Mouse (Mus musculus) spleen, postnatal 36 days (tissue): ENCODE data around the gene Hoxa2.

ENCODE experiments used
- DNase-seq, 2 experiments: peaks; one replicate each; pipeline ENCODE4 v3.0.0; 2022; ENCODE audit warnings: low spot score in 2 of 2, mixed read lengths in 1 of 2

The Hoxa2 gene

DNA sequence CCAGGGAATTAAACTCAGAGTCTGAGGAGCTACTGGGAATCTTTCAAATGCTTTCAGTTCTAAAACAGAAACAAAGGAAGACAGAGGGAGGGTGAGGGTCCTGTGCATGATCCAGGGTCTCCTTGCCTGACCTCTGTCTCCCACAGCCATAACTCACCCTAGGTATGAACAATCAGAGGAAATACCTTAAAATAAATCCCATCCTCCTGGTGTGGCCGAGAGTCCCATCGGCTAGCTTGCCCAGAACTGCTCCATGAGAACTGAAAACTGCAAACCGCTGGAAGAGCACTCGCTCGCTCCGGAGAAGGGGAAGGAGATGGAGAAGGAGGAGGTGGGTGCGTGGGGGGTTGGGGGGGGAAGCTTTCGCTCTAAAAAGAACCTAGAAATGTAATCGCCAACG is 15.1 kb upstream of the Hoxa2 start:
- no peak for DNase-seq

DNA sequence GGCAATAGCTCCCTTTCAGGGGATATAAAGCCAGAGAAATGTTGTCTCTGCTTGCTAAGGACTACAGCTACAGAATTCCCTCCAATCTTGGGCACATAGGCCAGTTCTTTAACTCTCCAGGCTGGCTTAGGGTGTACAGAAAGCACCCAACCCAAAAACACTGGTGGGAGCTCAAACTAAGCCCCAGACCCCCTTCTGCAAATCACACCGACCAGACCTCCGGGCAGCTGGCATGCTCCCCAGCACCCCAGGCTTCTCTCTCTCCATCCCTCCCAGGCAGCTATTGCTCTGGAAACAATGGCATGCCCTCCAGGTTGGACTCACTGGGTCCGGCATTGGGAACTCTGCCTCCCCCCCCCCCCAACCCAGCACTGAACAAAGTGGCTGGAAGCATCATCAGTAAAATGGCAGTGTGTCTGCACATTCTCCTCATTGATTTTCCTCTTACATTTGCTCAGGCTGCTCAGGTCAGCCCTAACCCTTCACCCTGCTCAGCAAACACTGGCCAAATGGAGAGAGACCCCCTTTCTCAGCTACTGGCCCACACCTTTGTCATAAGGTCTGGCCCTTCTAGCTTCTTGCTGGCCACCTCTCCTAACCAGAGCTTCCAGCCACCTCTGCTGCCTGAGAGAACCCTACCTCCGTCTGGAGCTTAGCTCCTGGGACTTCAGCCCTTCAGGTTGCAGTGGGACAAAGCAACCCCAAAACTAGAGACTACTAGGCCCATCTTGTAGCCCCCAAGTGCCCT is 14.5 kb upstream of the Hoxa2 start:
- DNase-seq = no peak

DNA sequence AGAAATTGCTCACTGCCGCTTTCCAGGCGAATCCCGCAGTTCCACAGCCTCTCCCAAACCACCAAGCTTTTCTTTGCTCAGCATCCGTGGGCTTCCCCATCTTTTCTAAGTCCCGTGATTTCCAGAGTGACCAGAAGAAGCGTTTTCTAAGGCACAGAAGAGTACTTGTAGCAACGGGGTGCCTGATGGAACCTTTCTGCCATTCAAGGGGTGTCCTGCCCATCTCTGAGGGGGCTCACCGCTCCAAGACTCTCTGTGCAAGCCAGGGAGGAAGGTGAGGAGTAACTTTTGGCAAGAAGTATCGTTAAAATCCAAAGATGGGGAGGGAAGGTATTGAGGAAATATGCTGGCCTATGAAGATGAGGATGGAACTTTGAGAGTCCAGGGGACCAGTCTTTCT is 13.2 kb upstream of the Hoxa2 start:
- DNase-seq = no peak

DNA sequence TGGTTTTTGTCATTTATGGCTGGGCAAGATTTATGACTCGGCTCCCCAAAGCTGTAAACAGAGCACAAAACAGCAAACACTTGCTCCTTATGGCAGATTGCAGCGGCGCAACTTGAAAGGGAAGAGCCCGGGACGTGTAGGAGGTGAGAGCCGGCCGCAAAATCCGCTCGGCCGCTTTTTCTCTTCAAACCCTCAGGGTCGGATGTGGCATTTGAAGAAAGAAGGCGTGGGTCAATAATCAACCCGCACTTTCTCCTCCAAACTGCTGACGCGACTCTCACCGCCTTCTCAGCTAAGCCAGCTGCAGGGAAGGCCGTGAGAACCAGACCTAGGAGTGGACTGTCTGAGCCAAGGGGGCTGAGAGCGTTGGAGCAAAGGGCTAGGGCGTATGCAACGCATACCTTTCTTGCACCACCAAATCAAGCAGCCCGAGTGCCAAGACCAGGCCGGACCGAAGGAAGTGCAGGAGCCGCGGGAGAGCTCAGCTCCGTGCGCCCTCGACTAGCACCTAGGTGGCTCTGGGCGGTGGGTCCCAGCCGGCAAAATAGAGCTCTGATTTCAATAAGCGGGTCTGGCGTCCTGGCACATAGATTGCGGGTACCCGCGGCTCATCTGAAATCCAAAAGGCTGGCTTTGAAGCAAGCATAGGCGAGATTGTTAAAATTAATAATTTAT is 12.6 kb upstream of the Hoxa2 start, which contains the start of gene 5730596B20Rik:
TSS of gene 5730596B20Rik (plus strand) at position 438 of the 675 bp plus-strand sequence.
- DNase-seq = no peak

DNA sequence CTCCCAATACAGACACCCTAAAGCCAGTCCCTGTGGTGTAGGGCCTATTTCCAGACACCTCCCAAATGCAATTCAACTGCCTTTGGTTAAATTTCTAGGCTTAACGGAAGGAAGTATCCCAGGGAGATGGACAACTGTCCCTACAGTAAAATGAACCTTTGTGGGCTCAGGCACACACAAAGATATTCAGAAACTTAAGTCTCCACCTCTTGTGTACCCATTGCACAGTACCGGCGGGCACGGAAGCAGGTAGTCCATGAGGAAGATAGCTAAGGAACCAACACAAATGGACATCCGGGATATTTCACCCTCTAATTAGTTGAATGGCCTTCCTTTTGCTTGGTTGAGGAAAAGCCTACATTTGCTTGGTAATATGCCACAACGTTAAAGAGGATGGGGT is 11.8 kb upstream of the Hoxa2 start:
- DNase-seq = no peak

DNA sequence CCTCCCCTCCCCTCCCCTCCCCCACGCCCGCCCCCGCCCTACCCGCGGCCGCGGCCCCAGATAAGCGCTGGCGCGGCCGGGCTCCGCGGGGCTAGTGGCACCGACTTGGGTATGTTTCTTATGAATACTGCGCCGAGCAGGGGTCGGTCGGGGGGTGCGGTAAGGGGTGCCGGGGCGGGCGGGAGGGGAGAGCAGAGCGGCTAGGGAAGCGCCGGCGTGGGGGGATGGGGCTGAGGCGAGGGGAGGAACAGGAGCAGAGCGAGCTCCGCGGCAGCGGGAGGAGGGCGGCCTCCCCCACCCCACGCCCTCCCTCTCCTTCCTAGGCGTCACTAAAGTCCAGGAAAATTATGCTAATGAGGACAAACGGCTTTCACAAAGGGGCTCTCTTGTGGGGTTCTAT is 11.2 kb upstream of the Hoxa2 start:
- no peak for DNase-seq

DNA sequence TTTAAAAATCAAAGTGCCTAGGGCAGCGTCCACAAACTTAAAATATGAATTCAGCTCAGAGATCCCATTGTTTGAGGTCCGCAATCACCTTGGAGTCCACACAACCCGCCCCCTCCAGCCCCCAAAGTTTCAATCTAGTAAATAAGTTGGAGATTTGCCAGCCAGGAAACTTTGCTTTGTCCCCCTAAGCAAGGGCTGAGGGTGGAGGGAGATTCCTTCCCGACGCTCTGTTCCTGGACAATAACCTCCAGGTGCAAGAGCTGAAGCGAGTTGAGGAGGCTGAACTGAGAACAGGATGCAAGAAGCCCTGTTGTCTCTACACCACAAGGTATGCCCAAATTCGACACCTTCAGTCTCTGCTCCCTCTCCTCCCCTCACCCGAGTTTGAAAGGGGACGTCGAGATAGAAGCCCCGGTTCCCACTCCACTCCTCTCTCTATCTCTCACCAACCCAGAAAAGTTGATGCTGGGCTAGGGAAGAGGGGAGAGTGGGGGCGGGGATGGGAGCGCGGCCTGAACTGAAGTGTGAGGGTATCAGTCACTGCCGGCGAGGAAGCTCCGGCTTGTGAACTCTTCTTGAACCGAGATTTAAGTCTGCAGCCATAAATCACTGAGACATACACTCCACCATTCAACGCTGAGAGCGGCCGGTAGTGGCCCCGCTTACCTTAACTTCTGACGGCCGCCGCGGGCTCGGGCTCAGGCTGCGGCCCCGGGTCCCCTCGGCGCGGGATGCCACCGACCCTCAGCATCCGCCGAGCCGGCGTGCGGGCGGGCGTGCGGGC is 10.5 kb upstream of the Hoxa2 start:
- no peak for DNase-seq

DNA sequence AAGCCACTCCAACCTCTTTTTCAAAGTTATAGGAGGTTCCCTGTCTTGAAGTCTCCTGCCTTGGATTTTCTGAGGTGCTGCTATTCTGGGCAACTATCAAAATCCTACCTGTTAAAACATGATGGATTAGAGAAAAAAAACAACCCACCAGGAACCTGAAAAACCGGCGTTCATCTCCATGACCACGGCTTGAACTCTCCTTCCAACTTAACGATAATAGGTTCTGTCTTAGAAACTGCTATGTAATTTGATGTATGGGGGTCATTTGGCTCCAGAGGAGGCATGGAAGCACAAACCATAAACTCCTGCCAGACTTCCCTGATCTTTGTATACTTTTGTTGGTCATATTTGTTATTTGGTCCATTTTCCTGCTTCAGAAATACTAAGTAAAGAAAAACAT is 9.0 kb upstream of the Hoxa2 start:
- DNase-seq = no peak

DNA sequence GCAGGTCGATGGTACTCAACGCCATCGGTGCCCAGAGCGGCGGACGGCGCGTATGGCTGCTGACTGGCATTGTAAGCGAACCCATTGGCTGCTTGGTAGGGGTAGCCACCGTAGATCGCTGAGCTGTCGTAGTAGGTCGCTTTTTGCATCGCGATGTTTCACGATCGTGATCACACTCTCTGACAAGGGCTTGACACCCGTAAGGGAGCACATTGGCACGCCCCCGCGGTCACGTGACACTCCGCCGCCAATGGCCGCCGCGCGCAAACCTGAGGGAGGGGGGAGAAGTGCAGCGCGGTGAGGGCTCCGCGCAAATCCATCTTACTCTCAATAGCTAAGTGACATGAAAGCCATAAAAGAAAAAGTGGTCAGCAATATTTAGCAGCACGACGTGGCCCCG is 7.9 kb upstream of the Hoxa2 start:
- peak in 1 of 2 experiments; percentile 19 for DNase-seq

DNA sequence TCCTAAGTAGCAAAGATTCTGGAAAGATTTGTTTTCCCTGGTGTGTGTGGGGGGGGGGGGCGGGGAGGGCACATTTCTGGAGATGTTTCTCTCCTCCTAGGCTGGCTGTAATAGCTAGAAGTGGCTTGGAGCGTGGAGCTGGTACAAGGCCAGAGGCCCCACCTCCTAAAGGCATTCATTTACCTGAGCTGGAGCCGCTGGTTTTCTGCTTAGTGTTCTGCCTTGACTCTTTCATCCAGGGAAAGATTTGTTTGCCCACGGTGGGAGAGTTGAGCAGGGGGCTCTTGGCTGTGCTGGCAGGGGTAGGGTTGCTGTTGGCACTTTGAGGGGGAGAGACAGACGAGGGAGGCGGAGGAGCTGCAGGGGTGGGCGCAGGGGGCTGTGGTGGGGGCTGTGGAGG is 7.3 kb upstream of the Hoxa2 start:
- no peak for DNase-seq

DNA sequence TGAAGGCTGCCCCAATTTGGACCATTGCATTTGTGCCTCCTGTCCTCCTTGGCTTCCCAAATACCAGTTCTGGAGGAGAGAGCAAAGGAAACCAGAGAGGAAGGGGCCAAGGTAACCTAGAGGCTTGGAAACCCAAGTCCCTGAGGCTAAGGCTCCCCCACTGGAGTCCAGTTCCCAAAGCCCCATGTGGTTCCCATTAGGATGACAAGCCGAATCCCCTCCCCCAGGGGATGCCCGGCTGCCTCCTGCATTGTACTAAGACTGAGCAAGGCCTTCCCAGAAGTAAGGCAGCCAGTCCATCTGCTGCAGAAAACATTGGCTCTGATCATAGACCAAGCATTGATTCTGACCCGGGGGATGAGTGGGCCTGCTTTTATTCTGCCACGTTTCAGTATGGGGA is 6.7 kb upstream of the Hoxa2 start:
- no peak for DNase-seq

DNA sequence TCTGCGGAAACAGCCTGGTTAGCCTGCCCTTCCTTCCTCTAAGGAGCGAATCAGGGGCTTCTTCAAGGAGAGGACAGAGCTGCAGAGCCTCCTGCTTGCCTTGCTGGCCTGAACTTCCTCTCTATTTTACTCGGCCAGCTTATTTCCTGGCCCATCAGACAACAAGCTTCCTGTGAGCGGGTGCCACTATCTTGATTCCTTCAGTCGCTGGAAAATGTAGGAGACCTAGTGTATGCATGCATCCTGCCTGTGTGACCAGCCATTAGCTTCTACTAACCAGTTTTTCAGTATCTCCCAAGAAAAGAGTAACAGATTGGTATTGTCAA is 6.2 kb upstream of the Hoxa2 start:
- DNase-seq = no peak

DNA sequence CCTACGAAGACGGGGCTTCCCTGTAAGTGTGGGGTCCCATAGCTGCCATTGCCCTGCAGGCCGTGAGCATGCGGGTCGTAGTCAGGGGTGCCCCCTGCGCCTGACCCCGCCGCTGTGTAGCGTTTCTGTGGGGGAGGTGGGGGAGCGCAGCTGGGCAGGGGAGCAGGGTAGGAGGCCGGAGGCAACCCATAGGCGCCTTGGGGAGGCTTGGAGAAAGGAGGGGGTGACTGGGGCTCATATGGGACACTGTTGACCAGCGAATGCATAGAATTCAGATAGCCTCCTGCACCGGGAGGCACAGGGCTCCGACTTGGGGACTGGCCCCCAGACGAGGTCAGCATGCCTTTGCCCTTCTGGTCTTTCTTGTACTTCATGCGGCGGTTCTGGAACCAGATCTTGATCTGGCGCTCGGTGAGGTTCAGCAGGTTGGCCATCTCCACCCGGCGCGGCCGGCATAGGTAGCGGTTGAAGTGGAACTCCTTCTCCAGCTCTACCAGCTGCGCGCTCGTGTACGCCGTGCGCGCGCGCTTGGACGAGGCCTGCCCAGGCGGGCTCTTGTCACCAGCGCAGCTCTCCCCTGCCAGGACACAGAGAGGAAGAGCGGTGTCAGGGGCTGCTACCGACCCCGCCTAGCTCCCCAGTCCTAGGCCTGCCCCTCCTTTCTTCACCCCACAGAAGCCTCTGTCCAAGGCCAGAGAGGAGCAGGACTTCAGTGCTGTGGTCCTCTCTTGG is 5.7 kb upstream of the Hoxa2 start:
- DNase-seq = no peak

DNA sequence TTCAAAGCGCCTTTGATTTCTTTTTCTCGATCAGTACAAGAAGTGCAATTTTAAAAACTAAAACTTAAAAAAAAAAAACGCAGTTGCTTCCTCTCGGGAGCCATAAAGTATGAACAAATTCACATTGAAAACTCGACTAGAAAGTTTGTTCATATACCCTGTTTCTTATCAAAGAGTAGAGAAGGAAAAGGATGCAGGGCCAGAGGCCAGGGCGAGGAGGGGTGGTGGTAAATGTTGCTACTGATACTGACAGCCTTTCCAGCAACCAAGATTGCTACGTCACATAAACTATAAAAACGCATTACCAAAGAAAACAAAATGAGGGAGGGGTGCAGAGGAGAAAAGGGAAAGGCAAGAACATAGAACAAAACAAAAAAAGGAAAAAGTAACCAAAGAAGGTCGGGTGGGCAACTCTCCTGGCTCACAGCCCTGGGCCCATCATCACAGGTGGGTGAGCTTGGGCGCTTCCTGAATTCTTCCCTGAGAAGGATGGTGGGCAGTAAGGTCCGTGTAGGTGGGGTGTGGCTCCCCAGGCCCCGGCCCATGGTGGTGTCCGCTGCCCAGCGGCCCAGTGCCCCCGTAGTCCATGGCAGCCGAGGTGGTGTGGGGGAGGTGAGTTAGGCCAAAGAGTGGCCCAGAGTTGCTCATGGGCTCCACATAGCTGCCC is 5.0 kb upstream of the Hoxa2 start:
- no peak for DNase-seq

DNA sequence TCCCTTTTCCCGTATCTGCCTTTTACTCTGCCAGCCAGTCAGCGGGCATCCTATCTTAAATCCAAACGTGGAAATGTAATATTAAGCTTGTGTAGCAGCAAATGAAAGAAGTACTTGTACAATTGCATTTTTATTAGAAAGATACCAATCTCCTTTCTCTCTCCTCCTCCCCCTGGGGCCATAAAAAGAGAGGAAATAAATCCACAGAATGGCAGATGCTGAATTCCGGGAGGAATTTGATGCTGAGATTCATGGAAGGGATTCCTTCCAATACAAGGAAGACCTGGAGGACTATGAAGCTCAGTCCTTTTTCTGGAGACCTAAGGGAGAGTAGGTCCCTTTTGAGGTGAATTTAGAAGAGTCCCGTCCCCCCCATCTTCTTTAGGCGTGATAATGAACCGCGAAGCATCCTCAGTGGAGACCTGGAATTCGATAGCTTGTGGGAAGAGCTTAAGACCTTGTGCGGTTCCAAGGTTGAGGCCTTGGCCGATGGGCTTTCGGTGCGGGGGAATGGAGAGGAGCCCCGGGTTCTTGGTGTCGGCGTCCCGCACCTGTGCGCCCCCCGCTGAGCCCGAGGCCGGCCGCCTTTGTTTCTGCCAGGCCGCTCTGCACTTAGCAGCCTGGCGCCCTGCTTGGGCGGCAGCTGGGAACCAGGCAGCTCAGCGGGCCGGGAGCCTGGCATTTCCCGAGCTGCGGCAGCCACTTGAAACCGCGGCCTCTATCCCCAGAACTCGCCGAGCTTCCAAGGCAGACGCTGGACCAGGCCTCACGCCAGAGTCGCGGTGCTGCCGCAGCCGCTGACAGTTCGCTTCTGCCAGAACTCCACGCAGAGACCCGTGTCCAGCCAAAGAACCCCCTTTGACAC is 3.8 kb upstream of the Hoxa2 start:
- no peak for DNase-seq

DNA sequence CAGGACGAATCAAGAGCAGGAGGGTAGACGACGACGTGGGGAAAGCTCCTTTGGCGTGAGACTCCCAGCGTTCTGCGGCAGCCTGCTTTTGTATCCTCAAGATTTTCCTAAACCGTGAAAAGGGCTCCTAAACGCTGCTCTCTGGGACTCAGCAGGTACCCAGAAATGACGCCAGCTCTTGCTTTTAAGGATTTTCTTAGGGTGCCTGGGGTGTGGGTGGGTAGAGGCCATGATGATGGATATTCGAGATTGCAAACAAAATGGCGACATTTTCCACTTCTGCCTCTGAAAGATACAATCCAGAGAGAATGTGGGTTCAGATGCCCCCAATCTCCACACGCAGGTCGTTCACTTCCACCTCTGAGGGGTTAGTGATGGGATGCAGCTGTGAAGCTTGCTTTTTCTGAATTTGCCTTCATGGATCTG is 3.1 kb upstream of the Hoxa2 start:
- no peak for DNase-seq

DNA sequence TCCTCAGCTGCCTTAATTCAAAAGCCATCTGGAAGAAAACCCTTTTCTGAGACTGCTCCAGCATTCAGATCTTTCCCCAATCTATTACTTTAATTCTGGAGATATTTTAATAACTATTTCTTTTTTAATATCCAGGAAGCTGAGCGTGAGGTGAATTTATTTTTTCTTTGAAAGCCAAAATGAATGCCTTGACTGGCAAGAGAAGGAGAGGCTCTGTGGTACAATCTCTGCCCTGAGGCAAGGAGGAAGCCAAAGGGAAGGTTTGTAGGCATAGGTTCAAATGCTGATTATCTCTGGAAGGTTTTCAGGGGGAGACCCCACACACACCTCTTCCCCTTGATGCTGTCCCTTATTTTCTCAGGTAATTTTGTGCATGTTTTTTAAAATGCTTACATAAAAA is 2.5 kb upstream of the Hoxa2 start:
- no peak for DNase-seq

DNA sequence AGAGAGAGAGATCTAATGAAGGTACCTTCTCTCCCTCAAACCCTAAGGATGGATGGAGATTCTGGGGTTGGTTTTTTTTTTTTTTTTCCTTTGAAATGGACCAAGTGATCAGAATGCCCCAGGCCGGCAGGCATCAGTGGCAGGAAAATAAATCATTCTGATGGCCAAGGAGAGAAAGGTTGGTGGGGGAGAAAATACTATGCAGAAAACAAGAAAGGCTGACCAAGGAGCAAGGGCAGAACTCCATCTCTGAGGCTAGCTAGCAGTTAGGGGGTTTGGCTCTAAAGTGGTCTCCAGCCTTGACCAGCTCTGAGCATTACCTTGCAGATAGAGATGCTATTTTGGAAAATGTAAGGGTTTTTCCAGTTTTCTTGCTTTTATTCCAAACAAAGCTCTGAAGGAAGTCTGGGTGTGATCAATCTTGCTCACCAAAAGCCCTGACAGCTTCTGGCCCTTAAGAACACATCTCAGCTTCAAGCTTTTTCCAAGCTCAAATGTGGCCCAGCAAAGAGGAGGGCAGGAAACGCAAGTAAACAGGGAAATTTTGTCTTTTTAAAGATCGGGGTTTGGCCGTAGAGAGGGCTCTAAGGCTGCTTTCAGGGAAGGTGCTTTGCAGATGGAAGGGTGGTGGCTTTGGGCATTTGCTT is 1.9 kb upstream of the Hoxa2 start:
- DNase-seq = no peak

DNA sequence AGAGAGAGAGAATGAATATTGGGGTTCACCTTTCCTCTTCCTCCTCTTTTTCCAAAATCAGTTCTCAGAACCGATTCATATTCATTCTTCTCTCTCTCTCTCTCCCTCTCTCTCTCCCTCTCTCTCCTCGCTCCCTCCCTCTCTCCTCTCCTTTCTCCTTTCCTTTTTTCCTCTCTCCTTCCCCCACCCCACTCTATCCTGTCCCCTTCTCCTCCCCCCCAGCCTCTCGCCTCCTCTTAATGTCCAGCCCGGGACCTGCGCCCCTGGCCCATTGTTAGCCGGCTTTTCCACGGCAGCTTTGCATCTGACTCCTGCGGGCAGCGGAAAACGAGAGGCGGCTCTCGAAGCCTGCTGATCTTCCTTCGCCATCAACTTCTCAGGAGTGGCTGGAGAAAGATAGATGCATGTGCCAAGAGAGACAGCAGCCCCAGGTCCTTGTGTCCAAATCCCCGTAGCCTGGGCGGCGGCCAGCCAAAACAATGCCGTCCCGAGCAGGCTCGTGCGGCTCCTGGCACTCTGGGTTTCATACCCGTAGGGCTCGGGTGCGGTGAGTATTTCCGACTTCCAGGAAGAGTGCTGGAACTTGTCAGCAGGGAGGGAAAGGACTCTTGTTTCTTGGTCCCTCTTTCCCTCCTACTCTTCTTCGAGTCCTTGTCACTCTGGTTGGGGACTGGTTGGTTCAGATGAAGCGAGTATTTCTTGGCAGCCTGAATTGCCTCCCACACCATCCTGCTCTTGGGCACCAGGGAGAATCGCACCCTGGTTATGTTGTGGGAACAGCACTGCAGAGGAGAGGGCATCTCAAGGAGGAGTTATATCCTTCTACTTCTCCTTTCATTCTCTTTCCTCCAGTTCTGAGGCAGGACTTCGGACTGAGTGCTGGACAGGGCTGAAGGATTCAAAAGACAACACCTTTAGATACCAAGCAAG is 1.1 kb upstream of the Hoxa2 start:
- no peak for DNase-seq
